Mouse (Mus musculus) retina, adult 2 months (tissue): Measurements from ENCODE around the gene Gm14401.
"Not testable (repeated sequence)": the region's sequence is repeated elsewhere in the genome, so short reads cannot be mapped to it uniquely, and the experiment has no call there.

Experiments used
- DNase-seq: peaks from one replicate; pipeline ENCODE4 v3.0.0-alpha.2; 2012; ENCODE audit warnings: low read depth, low spot score

Gene Gm14401

GRCm38 (mm10) chr2:177073432-177074423 lies at the start of gene Gm14401:
TSS of gene Gm14401 (plus strand) at chr2:177074320.
- not testable (repeated sequence) for DNase-seq

- DNase-seq, result not testable (repeated sequence)
Measured at GRCm38 (mm10) chr2:177072807-177073206, 1.3 kb upstream of the Gm14401 start.

- DNase-seq, result not testable (repeated sequence)
Measured at GRCm38 (mm10) chr2:177075015-177075414, 895 bp downstream of the Gm14401 start.

- DNase-seq, result not testable (repeated sequence)
Measured at GRCm38 (mm10) chr2:177079866-177080265, 5.7 kb downstream of the Gm14401 start.

GRCm38 (mm10) chr2:177109086-177109485 lies 35.0 kb downstream of the Gm14401 start:
- not testable (repeated sequence) for DNase-seq

- not testable (repeated sequence) for DNase-seq
Measured at GRCm38 (mm10) chr2:177129097-177129496, 55.0 kb downstream of the Gm14401 start.
